Mouse (Mus musculus) liver, embryonic 15.5 days (tissue): ENCODE measurements around the gene Slc25a45. TPM values are rescaled to one million over a fixed set of nuclear protein-coding genes. Genes with fewer than 3 reads are reported as not detected.

Experiments used
- ATAC-seq: fragments of 200-750 bp; cut with Nextera tagmentation; 2 replicates; pipeline ENCODE4 v1.8.0; 2017; ENCODE audit warnings: moderate number of reproducible peaks, mild to moderate bottlenecking, moderate library complexity; ENCODE audit not compliant: insufficient read depth
- H3K27ac ChIP-seq: fragments of 300-500 bp; sonication (generic); replicated peaks from 2 replicates; pipeline ENCODE4 v1.5.1; 2015; ENCODE audit warnings: mild to moderate bottlenecking, inconsistent platforms
- H3K27me3 ChIP-seq: fragments of 300-500 bp; sonication (generic); 2 replicates; pipeline ENCODE4 v1.6.1; 2015; ENCODE audit warnings: mild to moderate bottlenecking, inconsistent platforms
- H3K36me3 ChIP-seq: fragments of 300-500 bp; sonication (generic); replicated peaks from 2 replicates; pipeline ENCODE4 v1.6.1; 2015; ENCODE audit warnings: moderate library complexity, mild to moderate bottlenecking, inconsistent platforms
- H3K4me1 ChIP-seq: fragments of 300-500 bp; sonication (generic); replicated peaks from 2 replicates; pipeline ENCODE4 v1.6.1; 2015; ENCODE audit warnings: inconsistent platforms
- H3K4me2 ChIP-seq: fragments of 300-500 bp; sonication (generic); 2 replicates; pipeline ENCODE4 v1.6.1; 2015; ENCODE audit warnings: moderate library complexity, mild to moderate bottlenecking, inconsistent platforms
- H3K4me3 ChIP-seq: fragments of 300-500 bp; sonication (generic); replicated peaks from 2 replicates; pipeline ENCODE4 v1.5.1; 2015; ENCODE audit warnings: mild to moderate bottlenecking, inconsistent platforms
- H3K9ac ChIP-seq: fragments of 300-500 bp; sonication (generic); 2 replicates; pipeline ENCODE4 v1.6.1; 2015; ENCODE audit warnings: moderate library complexity, mild to moderate bottlenecking, inconsistent platforms
- H3K9me3 ChIP-seq: fragments of 300-500 bp; sonication (generic); replicated peaks from 2 replicates; pipeline ENCODE4 v1.6.1; 2016; ENCODE audit warnings: inconsistent platforms
- WGBS: fragments of 180-500 bp; shearing (Covaris S2); methylation state at CpG from one replicate; pipeline ENCODE4 v1.1.7; 2015; ENCODE audit warnings: mixed read lengths; ENCODE audit not compliant: insufficient replicate concordance; 5-methylcytosine and 5-hydroxymethylcytosine counted together
- polyA plus RNA-seq: library from polyadenylated mRNA; unstranded; fragments of >200 nt; fragmentation: Nextera tagmentation; extraction: Ambion mirVana; gene quantifications from 2 replicates; pipeline ENCODE4 v1.2.1, GENCODE M21; 2015

The Slc25a45 gene
- polyA plus RNA-seq, 1 experiment from 2014 or later = 7.1 TPM

DNA sequence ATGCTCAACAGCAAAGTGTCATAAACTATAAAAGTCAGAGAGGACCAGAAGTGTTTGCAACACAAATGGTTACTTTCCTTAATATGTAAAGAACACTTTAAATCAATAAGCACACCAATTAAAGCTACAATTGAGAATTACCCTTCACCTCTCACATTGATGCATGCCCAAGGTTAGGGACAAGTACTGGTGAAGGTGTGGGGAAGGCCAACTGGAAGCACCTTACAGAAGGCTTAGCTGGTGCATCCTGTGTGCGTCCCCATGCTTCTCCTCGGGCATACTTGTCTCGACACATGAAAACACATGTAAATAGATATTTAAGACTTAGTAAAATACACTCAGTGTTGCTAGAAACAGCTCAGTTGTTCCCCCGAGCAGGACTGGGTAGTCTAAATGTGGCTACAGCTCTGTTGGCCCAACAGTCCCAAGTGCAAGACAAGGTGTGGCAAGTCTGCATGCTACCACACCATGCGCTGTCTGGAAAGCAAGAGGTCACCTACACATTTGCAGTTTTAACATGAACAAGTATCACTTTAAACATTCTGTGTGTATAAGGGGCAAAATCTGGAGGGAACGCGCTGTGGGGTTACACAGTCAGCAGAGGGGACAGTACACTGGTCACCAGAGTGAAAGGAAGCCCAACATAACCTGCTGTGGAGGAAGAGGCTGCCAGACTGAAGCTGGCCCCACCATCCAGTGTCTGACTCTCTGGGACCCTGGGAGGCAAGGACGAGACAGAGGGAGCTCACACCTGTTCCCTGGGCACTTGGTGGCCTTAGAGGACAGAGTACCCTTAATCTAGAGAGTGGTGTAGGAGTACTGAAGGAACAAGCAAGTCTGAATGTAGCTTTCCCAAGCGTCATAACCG, 42.3 kb upstream of the Slc25a45 start:
- no peak overlapping the region for H3K4me2 ChIP-seq
- 77% methylated on average over 10 of the region's 10 CpGs for WGBS
- no peak overlapping the region for H3K9ac ChIP-seq
- no peaks in the 10 kb centered on the region; the same call in 1 of the 2 replicates for H3K27me3 ChIP-seq
- no peak overlapping the region for H3K4me3 ChIP-seq
- no peak for ATAC-seq
- no peak overlapping the region for H3K27ac ChIP-seq
- H3K36me3 ChIP-seq = no peaks in the 10 kb centered on the region
- H3K4me1 ChIP-seq = peaks cover 66% of the 10 kb centered on the region
- H3K9me3 ChIP-seq = no peaks in the 10 kb centered on the region

DNA sequence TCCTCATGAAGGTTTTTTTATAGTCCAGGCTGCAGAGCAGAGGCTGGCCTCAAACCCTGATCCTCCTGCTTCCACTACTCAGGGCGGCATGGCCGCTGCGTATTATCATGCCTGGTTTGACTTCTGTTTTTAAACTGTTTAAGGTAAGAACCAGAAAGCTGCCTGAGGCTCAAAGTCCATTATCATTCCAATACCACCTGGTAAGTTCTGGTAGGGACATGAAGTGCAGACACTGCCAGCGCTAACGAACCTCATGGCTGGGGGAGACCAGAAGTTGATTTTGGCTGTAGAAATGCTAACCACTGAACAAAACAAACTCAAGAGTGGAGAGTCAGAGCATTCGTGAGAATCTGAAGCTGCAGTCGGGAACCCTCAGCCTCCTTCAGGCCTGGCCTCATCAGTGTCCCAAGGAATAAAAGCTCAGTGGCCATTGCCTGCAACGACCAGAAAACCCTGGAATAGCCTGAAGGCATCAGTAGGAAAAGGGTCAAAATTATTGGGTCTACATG, 41.6 kb upstream of the Slc25a45 start:
- Histone ChIP-seq H3K36me3 (no peaks in the 10 kb centered on the region), H3K4me1 (peaks cover 70% of the 10 kb centered on the region), H3K9ac (no peak overlapping the region), H3K27ac (peak overlapping the region; percentile 9; the same call in 1 of the 2 replicates), H3K27me3 (no peaks in the 10 kb centered on the region; the same call in 1 of the 2 replicates), H3K4me3 (no peak overlapping the region), H3K9me3 (no peaks in the 10 kb centered on the region), H3K4me2 (no peak overlapping the region)
- 67% methylated on average over 8 of the region's 8 CpGs for WGBS
- no peak for ATAC-seq

DNA sequence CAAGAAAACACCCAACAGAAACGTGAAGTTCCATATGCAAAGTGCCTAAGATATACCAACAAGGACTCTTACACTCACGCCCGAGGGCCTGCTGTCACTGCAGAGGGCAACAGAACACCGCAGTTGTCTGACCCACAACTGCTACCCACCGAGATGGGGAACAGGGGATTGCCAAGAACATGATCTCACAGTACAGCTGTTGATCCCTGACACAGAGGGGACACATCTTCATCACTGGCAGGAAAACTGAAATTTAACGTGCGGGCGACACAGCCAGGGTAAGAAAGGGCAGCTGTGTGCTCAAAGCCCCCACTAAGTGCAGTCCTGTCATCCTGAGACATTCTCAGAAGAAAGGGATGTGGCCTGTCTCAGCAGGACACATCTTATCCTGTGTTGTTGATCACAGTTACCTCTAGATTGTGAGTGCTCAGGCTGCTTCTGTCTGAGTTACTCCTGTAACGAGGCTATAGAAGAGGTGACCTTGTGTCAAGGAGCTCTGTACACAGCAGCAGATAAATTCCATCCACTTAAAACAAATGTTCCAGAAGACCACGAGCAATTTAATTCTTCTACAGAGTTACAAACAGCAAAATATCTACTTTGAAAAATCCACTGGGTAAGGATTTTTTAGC, 40.6 kb upstream of the Slc25a45 start:
- no peak overlapping the region for H3K4me3 ChIP-seq
- H3K4me2 ChIP-seq = no peak overlapping the region
- no peak for ATAC-seq
- 70% methylated on average over 10 of the region's 10 CpGs for WGBS
- H3K4me1 ChIP-seq = peaks cover 72% of the 10 kb centered on the region
- no peak overlapping the region for H3K27ac ChIP-seq
- no peak overlapping the region for H3K9ac ChIP-seq
- 0 out of 2 replicates have a peak, but pooled peaks cover 2% of the 10 kb centered on the region for H3K36me3 ChIP-seq
- H3K9me3 ChIP-seq = no peaks in the 10 kb centered on the region
- H3K27me3 ChIP-seq = no peaks in the 10 kb centered on the region; the same call in 1 of the 2 replicates

DNA sequence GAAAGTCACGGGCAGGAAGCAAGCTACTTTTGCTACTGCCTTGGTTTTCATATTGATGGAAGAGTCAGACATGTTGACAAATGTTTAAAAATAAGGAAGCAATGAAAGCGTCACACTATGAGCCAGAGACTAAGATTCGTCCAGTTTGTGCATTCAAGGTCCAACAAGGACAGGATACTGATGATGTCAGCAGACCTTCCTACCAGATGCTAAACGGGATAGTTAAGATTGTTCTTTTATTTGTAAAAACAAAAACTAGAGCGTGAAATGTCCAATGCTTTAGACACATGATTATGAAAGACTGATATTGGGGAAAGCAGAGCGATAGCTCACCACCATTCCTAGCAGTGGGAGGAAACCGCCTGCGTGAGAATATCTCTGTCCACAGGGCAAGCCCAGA, 40.0 kb upstream of the Slc25a45 start:
- H3K27ac ChIP-seq = no peak overlapping the region
- H3K4me1 ChIP-seq = peaks cover 72% of the 10 kb centered on the region

DNA sequence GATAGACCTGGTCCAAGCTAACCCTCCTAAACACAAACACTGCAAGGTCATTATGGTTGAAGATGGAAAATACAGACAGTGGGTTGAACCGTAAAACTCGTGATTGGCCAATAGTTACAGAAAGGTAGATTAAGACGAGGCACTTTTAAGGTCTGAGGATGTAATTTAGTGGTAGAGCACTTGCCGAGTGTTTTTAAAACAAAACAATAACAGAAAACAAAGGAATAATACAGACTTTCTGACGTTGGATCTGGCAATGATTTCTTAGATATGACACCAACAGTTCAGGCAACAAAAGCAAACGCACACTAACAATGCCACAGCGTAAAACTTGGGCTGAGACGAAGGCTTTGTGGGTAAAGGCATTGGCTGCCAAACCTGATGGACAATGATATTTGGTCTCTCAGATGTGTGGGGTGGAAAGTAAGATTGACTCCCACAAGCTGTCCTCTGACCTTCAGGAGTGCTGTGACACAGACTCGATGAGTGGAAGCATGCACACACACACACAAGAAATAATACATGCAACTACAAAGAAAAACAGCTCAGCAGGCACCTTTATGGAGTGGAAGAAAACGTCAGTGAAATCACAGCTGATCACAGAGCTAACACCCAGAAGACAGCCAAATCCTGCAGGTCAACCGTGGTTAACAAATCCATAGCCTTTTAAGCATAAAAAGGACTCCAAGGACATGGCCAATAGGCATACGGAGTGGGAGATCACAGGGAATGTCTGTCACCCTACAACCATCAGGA, 39.3 kb upstream of the Slc25a45 start:
- peaks cover 74% of the 10 kb centered on the region for H3K4me1 ChIP-seq
- no peaks in the 10 kb centered on the region for H3K9me3 ChIP-seq
- H3K4me2 ChIP-seq = no peak overlapping the region
- ATAC-seq = no peak
- 0 out of 2 replicates have a peak, but pooled peaks cover 4% of the 10 kb centered on the region for H3K36me3 ChIP-seq
- H3K27ac ChIP-seq = no peak overlapping the region
- H3K9ac ChIP-seq = no peak overlapping the region
- H3K4me3 ChIP-seq = no peak overlapping the region
- no peaks in the 10 kb centered on the region; the same call in 1 of the 2 replicates for H3K27me3 ChIP-seq
- 68% methylated on average over 12 of the region's 12 CpGs for WGBS

More for the DNA sequence above, 40.0 kb upstream of the Slc25a45 start:
- ATAC-seq = no peak
- Histone ChIP-seq H3K9me3 (no peaks in the 10 kb centered on the region), H3K36me3 (0 out of 2 replicates have a peak, but pooled peaks cover 4% of the 10 kb centered on the region), H3K4me3 (no peak overlapping the region), H3K9ac (no peak overlapping the region), H3K27me3 (no peaks in the 10 kb centered on the region; the same call in 1 of the 2 replicates), H3K4me2 (no peak overlapping the region)
- WGBS = 51% methylated on average over 8 of the region's 8 CpGs

DNA sequence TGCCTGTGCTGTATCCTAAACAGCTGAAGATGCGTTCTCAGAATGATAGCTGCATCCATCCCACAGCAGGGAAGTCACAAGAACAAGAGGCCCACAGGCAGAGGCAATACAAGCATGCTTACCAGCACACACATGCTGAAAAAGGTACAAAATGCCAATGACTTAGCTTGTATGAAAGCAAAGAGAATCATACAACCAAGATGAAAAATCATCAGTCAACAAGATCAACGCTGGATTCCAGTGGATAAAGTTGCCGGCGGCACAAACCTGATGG, 38.8 kb upstream of the Slc25a45 start:
- peaks cover 76% of the 10 kb centered on the region for H3K4me1 ChIP-seq
- no peak for ATAC-seq
- H3K27me3 ChIP-seq = no peaks in the 10 kb centered on the region; the same call in 1 of the 2 replicates
- no peak overlapping the region for H3K4me2 ChIP-seq
- H3K36me3 ChIP-seq = 0 out of 2 replicates have a peak, but pooled peaks cover 4% of the 10 kb centered on the region
- H3K9ac ChIP-seq = no peak overlapping the region
- no peak overlapping the region for H3K27ac ChIP-seq
- H3K9me3 ChIP-seq = no peaks in the 10 kb centered on the region
- WGBS = 77% methylated on average over 4 of the region's 4 CpGs
- H3K4me3 ChIP-seq = no peak overlapping the region

DNA sequence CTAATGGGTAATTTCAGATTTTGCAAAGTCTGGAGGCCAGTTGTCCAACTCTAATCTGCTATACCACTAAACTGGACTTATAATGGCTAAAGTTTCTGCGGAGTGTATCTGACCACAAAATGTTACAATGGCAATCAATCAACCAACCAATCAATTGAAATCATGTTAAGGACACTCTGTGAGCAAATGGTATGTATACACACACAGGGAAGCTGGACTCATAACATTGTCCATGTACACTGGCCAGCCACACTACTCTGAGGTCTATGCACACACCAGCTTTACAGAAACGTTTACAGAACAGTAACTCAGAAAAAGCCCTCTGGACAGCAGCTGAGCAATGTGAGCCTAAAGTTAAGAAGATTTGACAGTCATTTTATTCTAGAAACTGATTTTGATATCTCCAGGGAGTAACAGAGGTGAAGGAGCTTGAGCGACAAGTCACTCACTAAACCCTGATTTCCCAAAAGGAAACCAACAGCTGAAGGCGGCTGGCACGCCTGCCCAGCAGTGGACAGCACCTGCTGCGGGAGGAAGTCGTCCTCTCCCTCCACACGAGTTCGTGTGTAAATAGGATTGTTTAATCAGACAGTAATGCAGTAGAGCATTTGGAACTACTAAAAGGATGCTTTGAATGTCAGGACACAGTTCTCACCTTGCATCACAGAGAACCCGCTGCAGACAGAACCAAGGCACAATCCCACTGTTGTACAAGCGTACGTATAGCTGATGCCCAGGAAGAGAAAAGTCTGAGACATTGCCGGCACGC, 38.1 kb upstream of the Slc25a45 start:
- Histone ChIP-seq H3K36me3 (0 out of 2 replicates have a peak, but pooled peaks cover 4% of the 10 kb centered on the region), H3K27ac (peak overlapping the region; percentile 34; the same call in 1 of the 2 replicates), H3K27me3 (no peaks in the 10 kb centered on the region; the same call in 1 of the 2 replicates), H3K4me3 (no peak overlapping the region), H3K9ac (no peak overlapping the region), H3K4me2 (no peak overlapping the region), H3K4me1 (peaks cover 80% of the 10 kb centered on the region), H3K9me3 (no peaks in the 10 kb centered on the region)
- no peak for ATAC-seq
- 66% methylated on average over 14 of the region's 14 CpGs for WGBS

DNA sequence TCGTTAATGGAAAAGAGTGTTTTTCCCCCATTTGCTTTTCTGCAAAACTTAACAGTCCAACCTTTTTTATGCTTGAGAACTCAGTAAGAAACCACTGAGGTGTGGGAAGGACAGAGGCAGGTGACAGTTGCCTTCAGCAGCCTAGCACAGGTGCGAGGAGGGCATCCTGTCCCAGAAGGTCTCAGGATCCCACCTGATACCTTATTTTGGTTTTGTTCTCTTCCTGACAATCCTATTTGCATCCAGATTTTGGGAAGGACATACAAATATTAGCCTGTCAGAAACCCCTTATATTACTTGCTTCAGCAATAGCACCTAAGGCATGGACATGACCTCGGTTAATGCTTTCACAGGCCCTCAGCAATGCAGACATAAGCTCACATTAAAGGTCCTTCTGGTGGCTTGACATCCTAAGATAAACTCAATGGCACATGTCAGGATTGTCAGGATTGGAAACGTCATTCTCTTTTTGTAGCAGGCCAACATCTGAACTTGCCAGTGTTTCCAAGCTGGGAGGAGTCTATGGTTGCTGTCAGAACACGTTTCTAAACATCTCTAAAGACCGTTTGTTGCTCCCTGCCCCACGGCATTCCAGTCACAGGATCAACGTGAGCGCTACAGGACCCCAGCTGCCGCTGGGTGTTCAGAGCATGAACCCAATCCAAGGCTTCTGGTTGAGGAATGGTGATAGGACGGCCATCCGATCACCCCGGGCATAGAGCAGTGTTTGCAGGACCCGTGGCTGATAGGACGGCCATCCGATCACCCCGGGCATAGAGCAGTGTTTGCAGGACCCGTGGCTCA, 37.3 kb upstream of the Slc25a45 start:
- Histone ChIP-seq H3K9me3 (no peaks in the 10 kb centered on the region), H3K4me2 (peak overlapping the region; percentile 82; the same call in 1 of the 2 replicates), H3K4me3 (no peak overlapping the region), H3K9ac (no peak overlapping the region), H3K27ac (peak overlapping the region; percentile 97), H3K4me1 (peaks cover 83% of the 10 kb centered on the region), H3K27me3 (no peaks in the 10 kb centered on the region; the same call in 1 of the 2 replicates), H3K36me3 (0 out of 2 replicates have a peak, but pooled peaks cover 4% of the 10 kb centered on the region)
- ATAC-seq = no peak
- 71% methylated on average over 18 of the region's 18 CpGs for WGBS

DNA sequence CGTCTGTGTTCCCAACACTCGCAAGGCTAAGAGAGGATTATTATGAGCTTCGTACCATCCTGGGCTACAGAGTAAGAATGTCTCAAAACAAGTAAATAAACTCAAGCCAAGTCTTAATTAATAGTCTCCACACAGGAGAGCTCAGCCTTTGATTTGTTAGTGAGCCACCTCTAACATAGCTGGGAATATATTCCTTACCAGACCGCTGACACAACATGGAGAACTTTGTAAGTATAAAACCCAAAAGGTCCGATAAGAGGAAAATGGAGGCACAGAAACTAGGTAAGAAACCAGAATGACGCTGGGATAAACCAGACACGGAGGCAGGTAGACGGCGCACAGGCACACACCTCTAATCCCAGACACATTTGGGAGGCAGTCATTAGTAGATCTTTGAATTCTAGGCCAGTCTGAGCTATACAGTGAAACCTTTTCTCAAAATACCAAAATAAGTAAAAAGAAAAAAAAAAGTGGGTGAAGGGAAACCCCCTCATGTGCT, 36.7 kb upstream of the Slc25a45 start:
- no peaks in the 10 kb centered on the region for H3K9me3 ChIP-seq
- 87% methylated on average over 9 of the region's 9 CpGs for WGBS
- H3K4me2 ChIP-seq = peak overlapping the region; percentile 82
- peak overlapping the region; percentile 35 for H3K9ac ChIP-seq
- peak overlapping the region; percentile 97 for H3K27ac ChIP-seq
- H3K4me1 ChIP-seq = peaks cover 81% of the 10 kb centered on the region
- 0 out of 2 replicates have a peak, but pooled peaks cover 4% of the 10 kb centered on the region for H3K36me3 ChIP-seq
- ATAC-seq = no peak
- H3K27me3 ChIP-seq = no peaks in the 10 kb centered on the region; the same call in 1 of the 2 replicates
- H3K4me3 ChIP-seq = peak overlapping the region; percentile 64
